Mouse (Mus musculus) splenic B cell, adult 2 months (primary cell): ENCODE data around the gene Gm10318.

Experiments used
- DNase-seq: peaks from one replicate; pipeline ENCODE4 v3.0.0-alpha.2; 2011; ENCODE audit warnings: low read depth, low spot score
- H3K27me3 ChIP-seq: 2 replicates; pipeline ENCODE4 v1.6.1; 2012; ENCODE audit warnings: mild to moderate bottlenecking, low read length, moderate library complexity, mixed read lengths; ENCODE audit not compliant: control insufficient read depth, poor library complexity, insufficient read depth, severe bottlenecking
- H3K36me3 ChIP-seq: 2 replicates; pipeline ENCODE4 v1.6.1; 2012; ENCODE audit warnings: mild to moderate bottlenecking, low read length, moderate library complexity, mixed read lengths; ENCODE audit not compliant: control insufficient read depth, poor library complexity, insufficient read depth, severe bottlenecking

The Gm10318 gene

GRCm38 (mm10) chr10:77864762-77865143, 12.1 kb downstream of the Gm10318 start:
- H3K36me3 ChIP-seq, result no peaks in the 10 kb centered on the region
- DNase-seq, result no peak
- H3K27me3 ChIP-seq, result no peaks in the 10 kb centered on the region

GRCm38 (mm10) chr10:77867546-77867945, 14.9 kb downstream of the Gm10318 start:
- Histone ChIP-seq H3K27me3 (no peaks in the 10 kb centered on the region), H3K36me3 (no peaks in the 10 kb centered on the region)
- DNase-seq, result no peak

GRCm38 (mm10) chr10:77869651-77870050, 17.0 kb downstream of the Gm10318 start:
- no peak for DNase-seq
- no peaks in the 10 kb centered on the region for H3K36me3 ChIP-seq
- H3K27me3 ChIP-seq, result no peaks in the 10 kb centered on the region

GRCm38 (mm10) chr10:77878985-77879384, 26.3 kb downstream of the Gm10318 start:
- Histone ChIP-seq H3K36me3 (no peaks in the 10 kb centered on the region), H3K27me3 (no peaks in the 10 kb centered on the region)
- peak; percentile 12 for DNase-seq

- Histone ChIP-seq H3K27me3 (no peaks in the 10 kb centered on the region), H3K36me3 (no peaks in the 10 kb centered on the region)
- DNase-seq, result no peak
Observed at GRCm38 (mm10) chr10:77880305-77880704, 27.6 kb downstream of the Gm10318 start.

- peak; percentile 10 for DNase-seq
- Histone ChIP-seq H3K27me3 (no peaks in the 10 kb centered on the region), H3K36me3 (no peaks in the 10 kb centered on the region)
Observed at GRCm38 (mm10) chr10:77882553-77882952, 29.9 kb downstream of the Gm10318 start.

- Histone ChIP-seq H3K27me3 (no peaks in the 10 kb centered on the region), H3K36me3 (no peaks in the 10 kb centered on the region)
- peak; percentile 6 for DNase-seq
Observed at GRCm38 (mm10) chr10:77886007-77886747, 33.5 kb downstream of the Gm10318 start.

GRCm38 (mm10) chr10:77890987-77891565, 38.4 kb downstream of the Gm10318 start:
- peak; percentile 35 for DNase-seq
- no peaks in the 10 kb centered on the region for H3K36me3 ChIP-seq
- H3K27me3 ChIP-seq, result no peaks in the 10 kb centered on the region

- no peak for DNase-seq
- Histone ChIP-seq H3K27me3 (no peaks in the 10 kb centered on the region), H3K36me3 (no peaks in the 10 kb centered on the region)
Observed at GRCm38 (mm10) chr10:77895562-77895961, 42.9 kb downstream of the Gm10318 start.

- no peaks in the 10 kb centered on the region for H3K36me3 ChIP-seq
Observed at GRCm38 (mm10) chr10:77900126-77900525, 47.5 kb downstream of the Gm10318 start.

GRCm38 (mm10) chr10:77900903-77901818, 48.5 kb downstream of the Gm10318 start:
- DNase-seq, result no peak
- no peaks in the 10 kb centered on the region for H3K27me3 ChIP-seq
- no peaks in the 10 kb centered on the region for H3K36me3 ChIP-seq

More at GRCm38 (mm10) chr10:77900126-77900525, 47.5 kb downstream of the Gm10318 start:
- no peaks in the 10 kb centered on the region for H3K27me3 ChIP-seq
- DNase-seq, result no peak

- Histone ChIP-seq H3K36me3 (no peaks in the 10 kb centered on the region), H3K27me3 (no peaks in the 10 kb centered on the region)
- DNase-seq, result no peak
Observed at GRCm38 (mm10) chr10:77901871-77902210, 49.2 kb downstream of the Gm10318 start.

- no peaks in the 10 kb centered on the region for H3K36me3 ChIP-seq
- no peaks in the 10 kb centered on the region for H3K27me3 ChIP-seq
- peak; percentile 29 for DNase-seq
Observed at GRCm38 (mm10) chr10:77902211-77902893, 49.7 kb downstream of the Gm10318 start, which contains the start of gene Lrrc3. Gene Lrrc3, minus strand, starts transcription at chr10:77902536.

GRCm38 (mm10) chr10:77902894-77903715, 50.4 kb downstream of the Gm10318 start:
- peak; percentile 59 for DNase-seq
- Histone ChIP-seq H3K36me3 (no peaks in the 10 kb centered on the region), H3K27me3 (no peaks in the 10 kb centered on the region)
